Mouse (Mus musculus): ENCODE measurements around the gene Eri2. TPM values are rescaled to one million over a fixed set of nuclear protein-coding genes. Genes with fewer than 3 reads are reported as not detected.

Eri2 gene
- polyA plus RNA-seq, 1 experiment, result 0.33 TPM

DNA sequence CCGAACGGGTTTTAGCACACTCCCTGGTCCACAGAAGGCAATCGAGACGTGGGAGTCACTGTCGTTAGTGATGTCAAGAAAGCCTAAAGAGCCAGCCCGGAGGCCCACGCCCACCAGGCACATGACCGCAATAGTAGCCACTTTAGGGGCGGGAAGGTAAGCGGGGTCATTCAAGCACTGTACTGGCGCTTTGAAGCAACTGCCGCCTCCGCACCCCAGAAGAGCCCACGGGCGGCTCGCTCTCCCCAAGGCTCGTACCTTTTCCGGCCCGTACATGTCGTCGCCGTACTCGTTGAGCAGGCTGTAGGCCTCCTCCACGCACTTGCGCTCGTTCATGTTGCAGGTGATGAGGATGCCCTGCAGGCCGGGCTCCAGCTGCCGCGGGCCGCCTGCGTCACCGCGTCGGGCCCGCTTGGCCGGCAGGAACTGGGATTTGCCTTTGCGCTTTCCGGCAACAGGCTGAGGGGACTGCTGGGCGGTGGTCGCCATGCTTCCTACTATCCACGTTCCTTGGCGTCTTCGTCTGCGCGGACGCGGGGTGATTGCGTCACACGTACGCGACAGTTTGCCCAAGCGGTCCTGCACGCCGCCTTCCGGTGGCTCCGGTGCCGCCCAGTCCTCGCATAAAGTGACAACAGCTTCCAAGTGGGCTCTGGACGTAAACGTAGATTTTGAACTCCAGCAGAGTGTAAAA lies 73.5 kb downstream of the Eri2 start, which contains the start of gene Thumpd1:
Gene Thumpd1 (minus strand): TSS at position 546 of the 694 bp plus-strand sequence.
- under 1% methylated on average over 60 of the region's 60 CpGs for WGBS

More for the DNA sequence above, 73.5 kb downstream of the Eri2 start, which contains the start of gene Thumpd1:
- TF ChIP-seq POLR2A (IDR thresholded peaks at IDR 0.05; ENCODE audit: low read depth, low read length) (peak; percentile 34; the same call in 1 of the 2 replicates), CTCF (IDR thresholded peaks at IDR 0.05; ENCODE audit: extremely low read depth, insufficient read length, insufficient replicate concordance, low read depth, low read length) (peak; percentile 56)
- Histone ChIP-seq H3K4me3 (ENCODE audit: low read depth, low read length) (peak within 1 kb of the TSS; percentile 95), H3K27ac (ENCODE audit: insufficient read depth, low read depth, low read length) (no peak within 1 kb of the TSS), H3K4me1 (ENCODE audit: control insufficient read depth, insufficient read depth, insufficient read length, low read length) (no peaks in the 10 kb centered on the region; the same call in 1 of the 2 replicates), H3K27me3 (ENCODE audit: control insufficient read depth, insufficient read depth, low read length) (no peaks in the 10 kb centered on the region), H3K36me3 (ENCODE audit: control insufficient read depth, insufficient read depth, low read length) (peaks cover 22% of the 10 kb centered on the region)

Other genes starting within 250 kb of the Eri2 start
- not detected in 2 replicates for gene Acsm2, start 239.7 kb downstream of the Eri2 start, polyA plus RNA-seq (2012; rRNA removed)
- not detected in 2 replicates for gene Acsm1, start 187.0 kb downstream of the Eri2 start, polyA plus RNA-seq (2012; rRNA removed)
- gene Acsm4, start 104.0 kb downstream of the Eri2 start, polyA plus RNA-seq (2012; rRNA removed), result not detected in 2 replicates
- gene Thumpd1, start 73.3 kb downstream of the Eri2 start, polyA plus RNA-seq (2012; rRNA removed), result 7.8 and 8.4 TPM in 2 replicates
- 0.67 and 4.1 TPM in 2 replicates for gene Acsm3, start 33.1 kb downstream of the Eri2 start, polyA plus RNA-seq (2012; rRNA removed)
- 0.13 and 0.62 TPM in 2 replicates for gene Rexo5, start 52 bp downstream of the Eri2 start, polyA plus RNA-seq (2012; rRNA removed)
- 0.14 and 0.65 TPM in 2 replicates for gene Lyrm1, start 101.8 kb upstream of the Eri2 start, polyA plus RNA-seq (2012; rRNA removed)
- gene Dcun1d3, start 102.2 kb upstream of the Eri2 start, polyA plus RNA-seq (2012; rRNA removed), result 2.8 and 3.0 TPM in 2 replicates

Data from small intestine, adult 2 months (tissue).